Mouse (Mus musculus) midbrain, embryonic 14.5 days (tissue): Measurements from ENCODE around the gene Gcnt4. TPM values are rescaled to one million over a fixed set of nuclear protein-coding genes. Genes with fewer than 3 reads are reported as not detected.
A peak's percentile ranks its signal among the peaks of the same experiment; 100 is the strongest.
"Not testable (repeated sequence)": the region's sequence is repeated elsewhere in the genome, so short reads cannot be mapped to it uniquely, and the experiment has no call there.

Experiments used
- ATAC-seq: fragments of 200-750 bp; cut with Nextera tagmentation; 2 replicates; pipeline ENCODE4 v1.8.0; 2017; ENCODE audit warnings: moderate number of reproducible peaks, moderate library complexity; ENCODE audit not compliant: low FRiP score, low TSS enrichment
- DNase-seq: peaks from one replicate; pipeline ENCODE4 v3.0.0-alpha.2; 2015
- H3K27ac ChIP-seq: fragments of 300-500 bp; sonication (generic); replicated peaks from 2 replicates; pipeline ENCODE4 v1.5.1; 2014; ENCODE audit warnings: mild to moderate bottlenecking, low read depth, low read length, moderate library complexity
- H3K27me3 ChIP-seq: fragments of 300-500 bp; sonication (generic); 2 replicates; pipeline ENCODE4 v1.6.1; 2014; ENCODE audit warnings: low read length, control low read depth, mixed read lengths; ENCODE audit not compliant: control insufficient read depth, insufficient read depth
- H3K36me3 ChIP-seq: fragments of 300-500 bp; sonication (generic); 2 replicates; pipeline ENCODE4 v1.6.1; 2014; ENCODE audit warnings: low read length, control low read depth; ENCODE audit not compliant: control insufficient read depth, insufficient read depth
- H3K4me1 ChIP-seq: fragments of 300-500 bp; sonication (generic); 2 replicates; pipeline ENCODE4 v1.6.1; 2014; ENCODE audit warnings: mild to moderate bottlenecking, antibody characterized with exemption, low read length, control low read depth; ENCODE audit not compliant: control insufficient read depth, insufficient read depth
- H3K4me2 ChIP-seq: fragments of 300-500 bp; sonication (generic); 2 replicates; pipeline ENCODE4 v1.6.1; 2014; ENCODE audit warnings: mild to moderate bottlenecking, low read length, moderate library complexity
- H3K4me3 ChIP-seq: fragments of 300-500 bp; sonication (generic); replicated peaks from 2 replicates; pipeline ENCODE4 v1.5.1; 2014; ENCODE audit warnings: low read depth, low read length
- H3K9ac ChIP-seq: fragments of 300-500 bp; sonication (generic); replicated peaks from 2 replicates; pipeline ENCODE4 v1.6.1; 2014; ENCODE audit warnings: mild to moderate bottlenecking, low read length, moderate library complexity
- H3K9me3 ChIP-seq: fragments of 300-500 bp; sonication (generic); 2 replicates; pipeline ENCODE4 v1.6.1; 2016; ENCODE audit warnings: low read length, control low read depth, mixed read lengths; ENCODE audit not compliant: control insufficient read depth
- WGBS: fragments of 180-500 bp; shearing (Covaris S2); extraction: QIAGEN DNeasy Blood & Tissue Kit; methylation state at CpG from one replicate; pipeline ENCODE4 v1.1.7; 2014; 5-methylcytosine and 5-hydroxymethylcytosine counted together
- polyA plus RNA-seq: library from polyadenylated mRNA; unstranded; fragments of >200 nt; fragmentation: Nextera tagmentation; extraction: Ambion mirVana; gene quantifications from 2 replicates; pipeline ENCODE4 v1.2.1, GENCODE M21; 2014

Gene Gcnt4
- polyA plus RNA-seq, 1 experiment from 2014 or later, result 0.14 TPM

- WGBS, result 93% methylated on average over 10 of the region's 10 CpGs
- DNase-seq, result no peak
- H3K27ac ChIP-seq, result no peak overlapping the region
Observed at GRCm38 (mm10) chr13:96939680-96940079, 15.2 kb downstream of the Gcnt4 start.

GRCm38 (mm10) chr13:96941481-96941880 is 17.0 kb downstream of the Gcnt4 start:
- 85% methylated on average over 11 of the region's 11 CpGs for WGBS
- DNase-seq, H3K4me2 ChIP-seq, H3K4me1 ChIP-seq, H3K4me3 ChIP-seq, H3K27me3 ChIP-seq, H3K36me3 ChIP-seq, H3K9me3 ChIP-seq, H3K9ac ChIP-seq, H3K27ac ChIP-seq, ATAC-seq: not testable (repeated sequence)

More at GRCm38 (mm10) chr13:96939680-96940079, 15.2 kb downstream of the Gcnt4 start:
- Histone ChIP-seq H3K4me3 (no peak overlapping the region), H3K36me3 (no peaks in the 10 kb centered on the region), H3K4me1 (0 out of 2 replicates have a peak, but pooled peaks cover 5% of the 10 kb centered on the region), H3K9ac (no peak overlapping the region), H3K27me3 (no peaks in the 10 kb centered on the region), H3K9me3 (no peaks in the 10 kb centered on the region), H3K4me2 (no peak overlapping the region)
- no peak for ATAC-seq

GRCm38 (mm10) chr13:96943571-96943970 is 19.1 kb downstream of the Gcnt4 start:
- Histone ChIP-seq H3K27me3 (no peaks in the 10 kb centered on the region), H3K36me3 (no peaks in the 10 kb centered on the region), H3K4me2 (no peak overlapping the region), H3K9ac (no peak overlapping the region), H3K4me1 (0 out of 2 replicates have a peak, but pooled peaks cover 5% of the 10 kb centered on the region), H3K27ac (no peak overlapping the region), H3K9me3 (no peaks in the 10 kb centered on the region), H3K4me3 (no peak overlapping the region)
- DNase-seq (peak; percentile 67), ATAC-seq (no peak)
- 46% methylated on average over 3 of the region's 3 CpGs for WGBS

GRCm38 (mm10) chr13:96945748-96946147 is 21.3 kb downstream of the Gcnt4 start:
- DNase-seq (no peak), ATAC-seq (no peak)
- H3K4me1 ChIP-seq, result 0 out of 2 replicates have a peak, but pooled peaks cover 5% of the 10 kb centered on the region
- no peaks in the 10 kb centered on the region for H3K27me3 ChIP-seq
- no peaks in the 10 kb centered on the region for H3K9me3 ChIP-seq
- WGBS, result 95% methylated on average over 4 of the region's 4 CpGs
- no peak overlapping the region for H3K27ac ChIP-seq
- no peak overlapping the region for H3K9ac ChIP-seq
- H3K4me3 ChIP-seq, result no peak overlapping the region
- H3K36me3 ChIP-seq, result no peaks in the 10 kb centered on the region
- H3K4me2 ChIP-seq, result no peak overlapping the region

- Histone ChIP-seq H3K9me3 (no peaks in the 10 kb centered on the region), H3K36me3 (no peaks in the 10 kb centered on the region), H3K4me3 (no peak overlapping the region), H3K27ac (no peak overlapping the region), H3K4me1 (0 out of 2 replicates have a peak, but pooled peaks cover 5% of the 10 kb centered on the region), H3K4me2 (no peak overlapping the region), H3K27me3 (no peaks in the 10 kb centered on the region), H3K9ac (no peak overlapping the region)
- ATAC-seq (no peak), DNase-seq (no peak)
- 92% methylated on average over 7 of the region's 7 CpGs for WGBS
Observed at GRCm38 (mm10) chr13:96947722-96948121, 23.2 kb downstream of the Gcnt4 start.

- Histone ChIP-seq H3K4me2 (no peak overlapping the region), H3K9me3 (no peaks in the 10 kb centered on the region), H3K4me3 (no peak overlapping the region), H3K27me3 (no peaks in the 10 kb centered on the region), H3K9ac (no peak overlapping the region), H3K27ac (no peak overlapping the region), H3K4me1 (no peaks in the 10 kb centered on the region), H3K36me3 (no peaks in the 10 kb centered on the region)
- WGBS, result 41% methylated on average over 2 of the region's 2 CpGs
- DNase-seq (peak; percentile 73), ATAC-seq (no peak)
Observed at GRCm38 (mm10) chr13:96951880-96952279, 27.4 kb downstream of the Gcnt4 start.

GRCm38 (mm10) chr13:96956466-96956865 is 32.0 kb downstream of the Gcnt4 start:
- Histone ChIP-seq H3K4me1 (no peaks in the 10 kb centered on the region), H3K4me2 (no peak overlapping the region), H3K36me3 (no peaks in the 10 kb centered on the region), H3K9ac (no peak overlapping the region), H3K4me3 (no peak overlapping the region), H3K27ac (no peak overlapping the region), H3K27me3 (no peaks in the 10 kb centered on the region), H3K9me3 (no peaks in the 10 kb centered on the region)
- ATAC-seq, result no peak
- 94% methylated on average over 6 of the region's 6 CpGs for WGBS
- DNase-seq, result no peak

GRCm38 (mm10) chr13:96960019-96960418 is 35.5 kb downstream of the Gcnt4 start:
- no peak for DNase-seq
- Histone ChIP-seq H3K4me1 (no peaks in the 10 kb centered on the region), H3K36me3 (no peaks in the 10 kb centered on the region), H3K4me2 (no peak overlapping the region), H3K27ac (no peak overlapping the region), H3K9me3 (no peaks in the 10 kb centered on the region), H3K27me3 (no peaks in the 10 kb centered on the region), H3K9ac (no peak overlapping the region), H3K4me3 (no peak overlapping the region)
- no peak for ATAC-seq
- 93% methylated on average over 1 of the region's 1 CpGs for WGBS

- H3K4me1 ChIP-seq, result no peaks in the 10 kb centered on the region
- no peak overlapping the region for H3K27ac ChIP-seq
- no peak overlapping the region for H3K4me3 ChIP-seq
- H3K36me3 ChIP-seq, result no peaks in the 10 kb centered on the region
- ATAC-seq (no peak), DNase-seq (no peak)
- H3K9me3 ChIP-seq, result no peaks in the 10 kb centered on the region
- no peak overlapping the region for H3K4me2 ChIP-seq
- H3K27me3 ChIP-seq, result no peaks in the 10 kb centered on the region
- WGBS, result 81% methylated on average over 9 of the region's 9 CpGs
- H3K9ac ChIP-seq, result no peak overlapping the region
Observed at GRCm38 (mm10) chr13:96961366-96962157, 37.1 kb downstream of the Gcnt4 start.
